In the genomic region with DNA sequence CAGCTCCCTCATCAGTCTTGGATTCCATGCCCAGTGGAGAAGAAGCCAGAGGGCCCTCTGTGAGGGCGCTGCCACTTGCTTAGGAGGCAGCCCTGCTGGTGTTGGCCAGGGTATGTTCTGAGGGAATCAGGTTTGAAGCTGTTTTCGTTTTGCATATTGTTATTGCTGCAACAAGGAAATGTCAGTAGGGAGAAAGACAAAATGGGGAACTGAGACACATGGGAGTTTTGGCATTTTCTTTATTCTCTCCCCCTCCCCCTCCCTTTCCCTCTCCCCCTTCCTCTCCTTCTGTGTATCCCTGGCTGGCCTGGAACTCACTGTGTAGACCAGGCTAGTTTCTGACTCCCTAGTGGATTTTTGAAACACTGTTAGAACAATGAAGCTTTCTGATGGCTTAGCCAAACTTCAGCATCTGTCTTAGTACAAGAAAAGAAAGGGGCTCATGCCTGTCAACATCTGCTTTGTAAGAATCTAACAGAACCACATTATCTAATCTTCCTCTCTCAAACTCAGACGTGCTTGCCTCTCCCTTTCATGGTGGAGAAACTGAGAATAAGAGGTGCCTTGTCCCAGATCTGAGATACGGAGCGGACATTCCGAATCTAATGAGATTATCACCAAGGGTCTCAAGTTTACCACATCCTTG, we compare ENCODE assay signal across 24 mouse cellular contexts. TPM values are rescaled to one million over a fixed set of nuclear protein-coding genes. Genes with fewer than 3 reads are reported as not detected.
DNase-seq lines count a peak whose midpoint lies in the region; TF ChIP-seq lines count a peak whose summit lies in the region.
"Had no signal": no experiment of that assay in that cellular context is flagged by ENCODE, and none has a peak within 500 bp of the region (broad histone marks: within the 10 kb centered on the region; RNA-seq: fewer than 3 reads in every experiment).

No protein-coding gene starts in this region.

- peak overlapping the region; percentile 11 for H3K9ac ChIP-seq in MEL (ENCODE audit: control insufficient read depth, low read depth, low read length, poor library complexity, severe bottlenecking)
- H3K9ac ChIP-seq: forebrain, embryonic 12.5 days; heart, embryonic 15.5 days; limb, embryonic 12.5 days; midbrain, embryonic 13.5 days had no signal

- TF ChIP-seq POLR2A in spleen, adult 2 months (IDR thresholded peaks at IDR 0.05; ENCODE audit: low read depth, low read length), result no peak
- no peak for TF ChIP-seq POLR2A in MEL (IDR thresholded peaks at IDR 0.05; ENCODE audit: control insufficient read depth in 1 of 2, insufficient read depth in 1 of 2, low read depth in 1 of 2, low read length in 2 of 2, poor library complexity in 1 of 2)

- intact Hi-C loops in gastrocnemius, postnatal 36 days (cut with DNase I), result no loop called here

- DNase-seq in spleen, adult 2 months (ENCODE audit: low read depth in 1 of 2, low spot score in 2 of 2), result no peak
- DNase-seq in spleen, postnatal 4 days (ENCODE audit: low spot score in 2 of 2), result no peak
- DNase-seq in MEL (ENCODE audit: low read depth, low spot score), result peak; percentile 63
- peak; percentile 36 for DNase-seq in induced T-regulatory cell, adult 2 months (ENCODE audit: low read depth)
- peak; percentile 12 for DNase-seq in splenic B cell, adult 2 months (ENCODE audit: low read depth, low spot score)
- DNase-seq in right cerebral cortex, adult 18-20 months, result no peak
- no peak for DNase-seq in gastrocnemius, postnatal 36 days
- DNase-seq: adrenal gland, postnatal 36 days; cerebellum, adult 8-10 months; gastrocnemius, postnatal 10 days; kidney, adult 18-20 months; kidney, postnatal 10 days; lung, adult 18-20 months; lung, postnatal 36 days; right cerebral cortex, postnatal 25 days had no signal

- H3K79me2 ChIP-seq in MEL (ENCODE audit: control insufficient read depth, insufficient read depth, low read length, poor library complexity), result no peaks in the 10 kb centered on the region; the same call in 1 of the 2 replicates

- H3K4me1 ChIP-seq in spleen, adult 2 months (ENCODE audit: control insufficient read depth, insufficient read depth, insufficient read length), result peaks cover 16% of the 10 kb centered on the region; the same call in 1 of the 2 replicates
- peaks cover 37% of the 10 kb centered on the region in 2 experiments for H3K4me1 ChIP-seq in MEL (ENCODE audit: control insufficient read depth in 1 of 2, insufficient read depth in 2 of 2, low read length in 2 of 2)
- H3K4me1 ChIP-seq: forebrain, embryonic 12.5 days; midbrain, embryonic 13.5 days had no signal

- peak; percentile 33 to 53; a peak in 3 of 4 replicates for TF ChIP-seq EP300 in MEL (IDR thresholded peaks at IDR 0.05; ENCODE audit: low read depth in 1 of 2, low read length in 2 of 2)

- H3K27ac ChIP-seq in spleen, adult 2 months (ENCODE audit: insufficient read depth, low read length), result peak overlapping the region; percentile 36; the same call in 1 of the 2 replicates
- H3K27ac ChIP-seq in MEL (ENCODE audit: control insufficient read depth, low read depth, low read length), result peak overlapping the region; percentile 44
- H3K27ac ChIP-seq: embryonic facial prominence, embryonic 10.5 days; forebrain, embryonic 12.5 days; heart, embryonic 15.5 days; limb, embryonic 12.5 days; midbrain, embryonic 13.5 days had no signal

- no peak for TF ChIP-seq CTCF in spleen, adult 2 months (IDR thresholded peaks at IDR 0.05; ENCODE audit: extremely low read depth, insufficient read depth, insufficient read length, insufficient replicate concordance)
- TF ChIP-seq CTCF in MEL (IDR thresholded peaks at IDR 0.05 in 2 of 3, conservative IDR thresholded peaks at IDR 0.05 in 1 of 3; ENCODE audit: control insufficient read depth in 1 of 3, insufficient read depth in 1 of 3, low read depth in 2 of 3, low read length in 3 of 3, poor library complexity in 1 of 3, severe bottlenecking in 1 of 3), result no peak

- 71% methylated on average over 6 of the region's 6 CpGs for WGBS in spleen, adult 2 months

- H3K36me3 ChIP-seq in spleen, adult 2 months (ENCODE audit: control insufficient read depth, insufficient read depth, low read length), result no peaks in the 10 kb centered on the region
- peaks cover 0 to 39% of the 10 kb centered on the region in 2 experiments; a peak in 2 of 4 replicates for H3K36me3 ChIP-seq in MEL (ENCODE audit: control insufficient read depth in 1 of 2, insufficient read depth in 2 of 2, low read length in 2 of 2)
- H3K36me3 ChIP-seq in splenic B cell, adult 2 months (ENCODE audit: control insufficient read depth, insufficient read depth, low read length, poor library complexity, severe bottlenecking), result no peaks in the 10 kb centered on the region
- H3K36me3 ChIP-seq: embryonic facial prominence, embryonic 10.5 days; forebrain, embryonic 12.5 days; G1E; heart, embryonic 15.5 days; limb, embryonic 12.5 days; midbrain, embryonic 13.5 days had no signal

- H3K4me3 ChIP-seq in spleen, adult 2 months (ENCODE audit: extremely low read depth, insufficient read depth, insufficient read length), result no peak overlapping the region
- H3K4me3 ChIP-seq in MEL (ENCODE audit: control insufficient read depth in 1 of 2, insufficient read depth in 1 of 2, low read depth in 2 of 2, low read length in 2 of 2), result no peak overlapping the region
- H3K4me3 ChIP-seq: embryonic facial prominence, embryonic 10.5 days; forebrain, embryonic 12.5 days; heart, embryonic 15.5 days; limb, embryonic 12.5 days; midbrain, embryonic 13.5 days; myocyte had no signal

- H3K9me3 ChIP-seq in MEL (replicated peaks; ENCODE audit: insufficient read depth, low read length), result no peaks in the 10 kb centered on the region
- H3K9me3 ChIP-seq: embryonic facial prominence, embryonic 10.5 days; forebrain, embryonic 12.5 days; heart, embryonic 15.5 days; limb, embryonic 12.5 days; midbrain, embryonic 13.5 days had no signal

- TF ChIP-seq RAD21 in MEL (IDR thresholded peaks at IDR 0.05; ENCODE audit: low read depth, low read length), result no peak

- H3K27me3 ChIP-seq in spleen, adult 2 months (ENCODE audit: control insufficient read depth, insufficient read depth, low read length), result no peaks in the 10 kb centered on the region
- H3K27me3 ChIP-seq in MEL (ENCODE audit: control insufficient read depth in 1 of 2, insufficient read depth in 2 of 2, low read length in 2 of 2), result no peaks in the 10 kb centered on the region
- no peaks in the 10 kb centered on the region for H3K27me3 ChIP-seq in splenic B cell, adult 2 months (ENCODE audit: control insufficient read depth, insufficient read depth, low read length, poor library complexity, severe bottlenecking)
- H3K27me3 ChIP-seq: forebrain, embryonic 12.5 days; heart, embryonic 15.5 days; limb, embryonic 12.5 days; midbrain, embryonic 13.5 days had no signal

TF ChIP-seq in MEL, 35 proteins besides CTCF, POLR2A, EP300 and RAD21:
- TF ChIP-seq ZNF384 (IDR thresholded peaks at IDR 0.05; ENCODE audit: low read depth, low read length) (no peak), NRF1 (IDR thresholded peaks at IDR 0.05; ENCODE audit: insufficient read depth, low read depth, low read length, poor library complexity, severe bottlenecking) (no peak), CHD1 (IDR thresholded peaks at IDR 0.05; ENCODE audit: low read depth, low read length) (no peak), TBP (IDR thresholded peaks at IDR 0.05; ENCODE audit: low read depth, low read length) (0 out of 2 replicates have a peak, but pooled peaks have one; percentile 31), HCFC1 (IDR thresholded peaks at IDR 0.05; ENCODE audit: low read depth, low read length) (peak; percentile 47; the same call in 1 of the 2 replicates), ZMIZ1 (IDR thresholded peaks at IDR 0.05; ENCODE audit: low read depth, low read length) (no peak), RCOR1 (IDR thresholded peaks at IDR 0.05; ENCODE audit: low read depth, low read length) (0 out of 2 replicates have a peak, but pooled peaks have one; percentile 50), MYC (IDR thresholded peaks at IDR 0.05; ENCODE audit: low read depth, low read length) (peak; percentile 41; the same call in 1 of the 2 replicates), USF2 (IDR thresholded peaks at IDR 0.05; ENCODE audit: borderline replicate concordance in 1 of 2, insufficient read depth in 1 of 2, low read depth in 1 of 2, low read length in 2 of 2) (no peak), MAZ (IDR thresholded peaks at IDR 0.05; ENCODE audit: low read depth, low read length) (0 out of 2 replicates have a peak, but pooled peaks have one; percentile 39), MAX (IDR thresholded peaks at IDR 0.05; ENCODE audit: low read length) (no peak), GATA1 (IDR thresholded peaks at IDR 0.05; ENCODE audit: low read depth, low read length) (0 out of 2 replicates have a peak, but pooled peaks have one; percentile 37), TCF12 (IDR thresholded peaks at IDR 0.05; ENCODE audit: low read depth, low read length) (peak; percentile 30; the same call in 1 of the 2 replicates), SMC3 (IDR thresholded peaks at IDR 0.05; ENCODE audit: low read depth, low read length) (no peak), SIN3A (IDR thresholded peaks at IDR 0.05; ENCODE audit: low read length) (0 out of 2 replicates have a peak, but pooled peaks have one; percentile 55), UBTF (IDR thresholded peaks at IDR 0.05; ENCODE audit: borderline replicate concordance, insufficient read depth, low read depth, low read length) (no peak), E2F4 (IDR thresholded peaks at IDR 0.05; ENCODE audit: borderline replicate concordance, low read depth, low read length) (no peak), POLR2AphosphoS5 (IDR thresholded peaks at IDR 0.05; ENCODE audit: borderline replicate concordance, low read depth, low read length) (no peak)
TF ChIP-seq in MEL: peak in this region for 8.

RNA-seq across cellular contexts. Expression of a gene that starts 19.2 kb away (rescaled TPM):
- not detected in 2 replicates for polyA plus RNA-seq in spleen, adult 2 months (2012; rRNA removed)
- total RNA-seq in MEL (2012; rRNA removed), result 0.04 TPM in 1 of 2 replicates, not detected in the other
- polyA plus RNA-seq in MEL (2012; ENCODE audit: insufficient read depth in 1 of 2, insufficient read length in 2 of 2, low read depth in 1 of 2, low replicate concordance in 2 of 2, missing spikeins in 1 of 2), result under 1 TPM in 1 of 2 experiments, not detected in 1; 0.06 TPM
- total RNA-seq in gastrocnemius, postnatal 36 days (2021), result not detected
- total RNA-seq: common myeloid progenitor, adult 5-6 weeks had no signal
- polyA plus RNA-seq: CD4-positive, CD25-positive, alpha-beta regulatory T cell, adult 4 months; G1E; heart, embryonic 15.5 days; myocyte had no signal

RNA-seq across cellular contexts. Expression of a gene that starts 34.6 kb away (rescaled TPM):
- polyA plus RNA-seq in spleen, adult 2 months (2012; rRNA removed), result 34.0 and 34.2 TPM in 2 replicates
- total RNA-seq in MEL (2012; rRNA removed), result 52.3 and 55.7 TPM in 2 replicates
- polyA plus RNA-seq in MEL (2012; ENCODE audit: insufficient read depth in 1 of 2, insufficient read length in 2 of 2, low read depth in 1 of 2, low replicate concordance in 2 of 2, missing spikeins in 1 of 2), result 10 to 100 TPM; 66.4 to 70.0 TPM
- total RNA-seq in gastrocnemius, postnatal 36 days (2021), result 1 to 10 TPM; 1.3 TPM

RNA-seq across cellular contexts. Expression of a gene that starts 49.3 kb away (rescaled TPM):
- polyA plus RNA-seq in spleen, adult 2 months (2012; rRNA removed), result 0.27 and 0.48 TPM in 2 replicates
- 0.42 and 0.85 TPM in 2 replicates for total RNA-seq in MEL (2012; rRNA removed)
- under 1 TPM in 1 of 2 experiments, not detected in 1; 0.15 TPM for polyA plus RNA-seq in MEL (2012; ENCODE audit: insufficient read depth in 1 of 2, insufficient read length in 2 of 2, low read depth in 1 of 2, low replicate concordance in 2 of 2, missing spikeins in 1 of 2)
- under 1 TPM; 0.10 TPM for total RNA-seq in gastrocnemius, postnatal 36 days (2021)
- total RNA-seq: common myeloid progenitor, adult 5-6 weeks had no signal
- polyA plus RNA-seq: forebrain, embryonic 12.5 days; G1E had no signal

Comparison
In these comparisons a context has a peak if more than half of its experiments do, and no peak if none do; other contexts are left out.
1. DNase-seq: peak in MEL (single experiment), induced T-regulatory cell, adult 2 months (single experiment) and splenic B cell, adult 2 months (single experiment); none in spleen, adult 2 months (0 of 2), spleen, postnatal 4 days (0 of 2), right cerebral cortex, adult 18-20 months (single experiment) and gastrocnemius, postnatal 36 days (0 of 2).
2. RNA of a gene that starts 34.6 kb away (total RNA-seq): 52.3 to 55.7 TPM in MEL; 1.3 TPM in gastrocnemius, postnatal 36 days; every median in the first group is over 10 times any median in the second.